Mouse (Mus musculus) liver, embryonic 14 days (tissue): ENCODE measurements around the gene Renbp. TPM values are rescaled to one million over a fixed set of nuclear protein-coding genes. Genes with fewer than 3 reads are reported as not detected.

Experiments
- polyA plus RNA-seq: library from polyadenylated mRNA; depleted of rRNA; stranded (reverse); fragments of >200 nt; gene quantifications from 2 replicates; pipeline ENCODE4 v1.2.3, GENCODE M21; 2012; rRNA removed

Renbp gene
- polyA plus RNA-seq: 10.4 and 11.1 TPM in 2 replicates

GRCm38 (mm10) chrX:73930402-73931062 is at the start of gene Renbp:
Gene Renbp, minus strand, starts transcription at chrX:73930850.

GRCm38 (mm10) chrX:73966248-73967176 is 35.9 kb upstream of the Renbp start, which contains the start of gene Hcfc1:
Gene Hcfc1, minus strand, starts transcription at chrX:73966357.

GRCm38 (mm10) chrX:73921823-73922549 is 8.7 kb downstream of the Renbp start, which contains the start of the genes Arhgap4 and Naa10:
Gene Arhgap4, minus strand, starts transcription at chrX:73921870.
Gene Naa10, minus strand, starts transcription at chrX:73921944.

GRCm38 (mm10) chrX:73895719-73896118 is 34.9 kb downstream of the Renbp start, which contains the start of gene L1cam:
Gene L1cam, minus strand, starts transcription at chrX:73896105.

GRCm38 (mm10) chrX:73891551-73892152 is 39.0 kb downstream of the Renbp start, which contains the start of gene Avpr2:
Gene Avpr2, plus strand, starts transcription at chrX:73892102.

Other genes starting within 250 kb of the Renbp start
- gene Bcap31, start 214.7 kb downstream of the Renbp start, polyA plus RNA-seq: 42.7 and 50.5 TPM in 2 replicates
- 4.8 and 6.1 TPM in 2 replicates for gene Abcd1, start 214.3 kb downstream of the Renbp start, polyA plus RNA-seq
- gene Plxnb3, start 173.8 kb downstream of the Renbp start, polyA plus RNA-seq: 0.25 TPM in 2 replicates
- 0.03 and 1.0 TPM in 2 replicates for gene Srpk3, start 156.4 kb downstream of the Renbp start, polyA plus RNA-seq
- 132 and 146 TPM in 2 replicates for gene Idh3g, start 144.0 kb downstream of the Renbp start, polyA plus RNA-seq
- 128 and 145 TPM in 2 replicates for gene Ssr4, start 143.8 kb downstream of the Renbp start, polyA plus RNA-seq
- gene Pdzd4, start 105.9 kb downstream of the Renbp start, polyA plus RNA-seq: 0.24 and 0.40 TPM in 2 replicates
- not detected in 2 replicates for gene Avpr2, start 38.7 kb downstream of the Renbp start, polyA plus RNA-seq
- gene L1cam, start 34.7 kb downstream of the Renbp start, polyA plus RNA-seq: 0.21 and 0.28 TPM in 2 replicates
- gene Arhgap4, start 9.0 kb downstream of the Renbp start, polyA plus RNA-seq: 6.2 and 7.8 TPM in 2 replicates
- 69.3 and 74.4 TPM in 2 replicates for gene Naa10, start 8.9 kb downstream of the Renbp start, polyA plus RNA-seq
- gene Hcfc1, start 35.5 kb upstream of the Renbp start, polyA plus RNA-seq: 25.5 and 32.4 TPM in 2 replicates
- 20.0 and 22.1 TPM in 2 replicates for gene Irak1, start 93.1 kb upstream of the Renbp start, polyA plus RNA-seq
- gene Opn1mw, start 196.6 kb upstream of the Renbp start, polyA plus RNA-seq: not detected in 2 replicates
- 3.7 and 4.0 TPM in 2 replicates for gene Mecp2, start 204.5 kb upstream of the Renbp start, polyA plus RNA-seq
- not detected in 2 replicates for gene Tex28, start 237.0 kb upstream of the Renbp start, polyA plus RNA-seq
- gene Tktl1, start 246.4 kb upstream of the Renbp start, polyA plus RNA-seq: not detected in 2 replicates